Mouse (Mus musculus): Measurements from ENCODE around the gene Igf2.

DNA sequence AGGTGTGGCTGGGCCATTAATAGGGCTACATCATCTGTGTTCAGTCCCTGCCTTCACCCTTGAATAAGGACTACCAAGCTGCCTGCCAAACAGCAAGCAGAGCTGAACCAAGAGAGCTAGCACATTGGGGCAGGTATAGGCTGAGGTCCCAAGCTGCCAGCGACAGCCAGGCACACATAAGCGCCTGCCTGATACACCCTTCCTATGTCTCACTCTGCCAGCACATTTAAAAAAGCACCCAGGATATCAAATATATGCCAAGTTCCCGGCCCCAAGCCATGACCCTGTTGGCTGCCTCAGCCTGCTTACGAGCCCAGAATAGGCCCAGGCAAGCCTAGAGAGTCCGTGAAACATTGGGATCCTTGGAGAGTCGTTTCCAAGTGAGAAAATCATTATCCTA lies 36.8 kb downstream of the Igf2 start:
- TF ChIP-seq EP300 (IDR thresholded peaks at IDR 0.05; ENCODE audit: insufficient read depth, low read depth, low read length): no peak
- no peak for TF ChIP-seq CTCF (IDR thresholded peaks at IDR 0.05; ENCODE audit: low read depth, low read length)

All from ES-Bruce4 (cell line).